Mouse (Mus musculus): Measurements from ENCODE around the gene Zbtb46. TPM values are rescaled to one million over a fixed set of nuclear protein-coding genes. Genes with fewer than 3 reads are reported as not detected.

Gene Zbtb46
- polyA plus RNA-seq, 1 experiment from 2014 or later, result 9.1 TPM

DNA sequence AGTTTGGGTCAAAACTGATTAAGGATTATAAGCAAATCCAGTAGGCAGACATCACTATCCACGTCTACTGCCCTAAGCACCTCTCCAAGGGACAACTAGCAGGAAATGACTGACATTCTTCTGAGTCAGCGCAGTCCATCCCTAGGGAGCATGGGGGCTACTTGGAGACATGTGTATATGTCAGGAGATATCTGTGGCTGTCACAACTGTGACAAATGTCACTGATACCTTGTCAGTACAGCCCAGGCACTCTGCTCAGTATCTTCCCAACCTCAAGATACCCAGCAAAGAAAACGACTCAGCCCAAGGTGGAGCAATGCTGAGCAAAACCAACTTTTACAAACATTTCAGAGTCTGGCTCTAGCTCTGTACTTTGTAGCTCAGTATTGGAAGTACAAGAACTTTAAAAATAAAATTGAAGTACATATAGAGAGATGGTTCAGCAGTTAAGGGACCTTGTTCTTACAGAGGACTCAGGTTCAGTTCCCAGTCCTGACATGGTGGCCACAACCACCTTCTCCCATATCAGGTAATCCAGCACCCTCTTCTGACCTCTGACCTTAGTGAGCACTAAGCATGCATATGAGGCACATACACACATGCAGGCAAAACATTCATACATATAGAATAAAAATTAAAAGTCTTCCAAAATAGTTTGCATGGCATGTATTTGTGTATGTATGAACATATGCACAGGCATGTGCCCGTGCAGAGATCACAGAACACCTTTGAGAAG lies 38.2 kb downstream of the Zbtb46 start:
- peaks cover 15% of the 10 kb centered on the region for H3K36me3 ChIP-seq (ENCODE audit: control insufficient read depth, insufficient read depth, low read length)
- H3K9ac ChIP-seq (replicated peaks; ENCODE audit: low read depth, low read length), result no peak overlapping the region
- no peak overlapping the region for H3K4me2 ChIP-seq (replicated peaks; ENCODE audit: low read depth, low read length)
- H3K9me3 ChIP-seq (ENCODE audit: control insufficient read depth, low read depth, low read length), result no peaks in the 10 kb centered on the region
- no peak overlapping the region for H3K4me3 ChIP-seq (ENCODE audit: low read depth, low read length)
- WGBS, result 71% methylated on average over 4 of the region's 4 CpGs
- no peaks in the 10 kb centered on the region for H3K27me3 ChIP-seq (ENCODE audit: control insufficient read depth, insufficient read depth, low read length)
- no peak for ATAC-seq (ENCODE audit: insufficient number of reproducible peaks, insufficient read depth, low FRiP score, low read depth)
- no peaks in the 10 kb centered on the region for H3K4me1 ChIP-seq (ENCODE audit: control insufficient read depth, insufficient read depth, low read length)
- H3K27ac ChIP-seq (ENCODE audit: low read length), result no peak overlapping the region

DNA sequence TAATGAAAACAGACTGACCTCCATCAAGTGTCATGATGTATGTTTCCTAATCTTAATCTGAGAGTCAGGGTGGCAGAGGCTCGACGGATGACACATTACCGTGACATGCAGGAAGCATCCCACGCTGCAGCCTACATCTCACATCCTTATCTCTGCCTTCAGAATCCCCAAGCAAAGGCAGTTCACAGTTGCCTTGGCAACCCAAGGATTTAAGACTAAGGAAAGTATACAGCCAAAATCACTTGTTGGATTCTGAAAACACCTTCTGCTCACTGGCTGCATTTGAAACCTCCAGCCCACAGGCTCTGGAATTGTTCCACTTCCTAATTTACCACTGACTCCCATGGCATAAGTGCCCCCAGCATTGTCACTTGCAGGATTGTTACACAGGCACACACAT lies 38.8 kb downstream of the Zbtb46 start:
- 61% methylated on average over 4 of the region's 4 CpGs for WGBS
- ATAC-seq (ENCODE audit: insufficient number of reproducible peaks, insufficient read depth, low FRiP score, low read depth), result no peak
- H3K4me3 ChIP-seq (ENCODE audit: low read depth, low read length), result no peak overlapping the region

DNA sequence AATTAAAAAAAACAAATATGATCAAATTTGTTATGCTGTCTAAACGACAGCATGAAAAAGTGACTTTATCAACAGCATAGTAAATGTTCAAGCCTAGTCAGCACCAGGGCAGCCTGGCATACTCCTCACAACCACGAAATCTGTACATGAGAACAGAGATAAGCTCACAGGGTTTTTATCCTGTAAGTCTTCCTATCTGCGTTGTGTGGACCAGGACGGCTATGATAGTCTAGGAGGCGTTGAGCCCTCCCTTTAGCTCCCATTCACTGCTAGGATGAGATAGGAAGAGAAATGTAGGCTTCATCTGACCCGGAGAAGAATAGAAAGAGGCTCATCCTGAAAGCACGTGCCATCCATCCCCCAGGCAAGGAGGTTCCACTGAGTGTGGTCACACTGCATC lies 39.9 kb downstream of the Zbtb46 start:
- no peaks in the 10 kb centered on the region for H3K4me1 ChIP-seq (ENCODE audit: control insufficient read depth, insufficient read depth, low read length)
- H3K4me2 ChIP-seq (replicated peaks; ENCODE audit: low read depth, low read length), result no peak overlapping the region
- H3K9me3 ChIP-seq (ENCODE audit: control insufficient read depth, low read depth, low read length), result no peaks in the 10 kb centered on the region
- no peak overlapping the region for H3K4me3 ChIP-seq (ENCODE audit: low read depth, low read length)
- peak; percentile 33; the same call in 1 of the 2 replicates for ATAC-seq (ENCODE audit: insufficient number of reproducible peaks, insufficient read depth, low FRiP score, low read depth)
- H3K27ac ChIP-seq (ENCODE audit: low read length), result no peak overlapping the region
- peaks cover 15% of the 10 kb centered on the region for H3K36me3 ChIP-seq (ENCODE audit: control insufficient read depth, insufficient read depth, low read length)
- WGBS, result 72% methylated on average over 7 of the region's 7 CpGs
- H3K9ac ChIP-seq (replicated peaks; ENCODE audit: low read depth, low read length), result no peak overlapping the region
- no peaks in the 10 kb centered on the region for H3K27me3 ChIP-seq (ENCODE audit: control insufficient read depth, insufficient read depth, low read length)

More for the DNA sequence above, 38.8 kb downstream of the Zbtb46 start:
- Histone ChIP-seq H3K4me2 (replicated peaks; ENCODE audit: low read depth, low read length) (no peak overlapping the region), H3K36me3 (ENCODE audit: control insufficient read depth, insufficient read depth, low read length) (peaks cover 15% of the 10 kb centered on the region), H3K4me1 (ENCODE audit: control insufficient read depth, insufficient read depth, low read length) (no peaks in the 10 kb centered on the region), H3K9ac (replicated peaks; ENCODE audit: low read depth, low read length) (no peak overlapping the region), H3K9me3 (ENCODE audit: control insufficient read depth, low read depth, low read length) (no peaks in the 10 kb centered on the region), H3K27ac (ENCODE audit: low read length) (no peak overlapping the region), H3K27me3 (ENCODE audit: control insufficient read depth, insufficient read depth, low read length) (no peaks in the 10 kb centered on the region)

- 59% methylated on average over 3 of the region's 3 CpGs for WGBS
- Histone ChIP-seq H3K4me3 (ENCODE audit: low read depth, low read length) (no peak overlapping the region), H3K9ac (replicated peaks; ENCODE audit: low read depth, low read length) (no peak overlapping the region), H3K4me2 (replicated peaks; ENCODE audit: low read depth, low read length) (no peak overlapping the region), H3K36me3 (ENCODE audit: control insufficient read depth, insufficient read depth, low read length) (no peaks in the 10 kb centered on the region), H3K27ac (ENCODE audit: low read length) (no peak overlapping the region), H3K4me1 (ENCODE audit: control insufficient read depth, insufficient read depth, low read length) (no peaks in the 10 kb centered on the region), H3K27me3 (ENCODE audit: control insufficient read depth, insufficient read depth, low read length) (no peaks in the 10 kb centered on the region), H3K9me3 (ENCODE audit: control insufficient read depth, low read depth, low read length) (no peaks in the 10 kb centered on the region)
- ATAC-seq (ENCODE audit: insufficient number of reproducible peaks, insufficient read depth, low FRiP score, low read depth), result no peak
Measured at GRCm38 (mm10) chr2:181415945-181416344, 43.3 kb downstream of the Zbtb46 start.

DNA sequence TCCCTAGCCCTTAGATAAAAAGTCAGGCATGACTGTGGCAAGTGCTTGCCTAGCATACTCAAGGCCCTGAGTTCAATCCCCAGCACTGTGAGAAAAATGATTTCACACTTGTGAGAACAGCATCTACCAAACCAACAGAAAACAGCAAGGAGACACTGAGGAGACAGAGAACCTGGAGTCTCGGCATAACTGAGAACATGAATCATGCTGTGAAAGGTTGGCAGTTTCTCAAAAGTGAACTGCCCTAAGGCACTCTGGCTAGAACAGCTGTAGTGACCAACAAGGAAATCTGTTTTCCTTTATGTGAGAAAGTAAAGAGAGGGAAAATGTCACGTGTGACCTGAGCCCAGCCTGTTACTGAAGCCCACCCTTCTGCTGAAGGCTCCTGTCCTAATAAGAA lies 46.1 kb downstream of the Zbtb46 start:
- no peaks in the 10 kb centered on the region for H3K9me3 ChIP-seq (ENCODE audit: control insufficient read depth, low read depth, low read length)
- no peak overlapping the region for H3K4me3 ChIP-seq (ENCODE audit: low read depth, low read length)
- no peaks in the 10 kb centered on the region for H3K27me3 ChIP-seq (ENCODE audit: control insufficient read depth, insufficient read depth, low read length)
- H3K9ac ChIP-seq (replicated peaks; ENCODE audit: low read depth, low read length), result no peak overlapping the region
- no peak for ATAC-seq (ENCODE audit: insufficient number of reproducible peaks, insufficient read depth, low FRiP score, low read depth)
- 52% methylated on average over 2 of the region's 2 CpGs for WGBS
- no peak overlapping the region for H3K27ac ChIP-seq (ENCODE audit: low read length)
- no peaks in the 10 kb centered on the region for H3K4me1 ChIP-seq (ENCODE audit: control insufficient read depth, insufficient read depth, low read length)
- no peaks in the 10 kb centered on the region for H3K36me3 ChIP-seq (ENCODE audit: control insufficient read depth, insufficient read depth, low read length)
- H3K4me2 ChIP-seq (replicated peaks; ENCODE audit: low read depth, low read length), result no peak overlapping the region

- Histone ChIP-seq H3K9ac (replicated peaks; ENCODE audit: low read depth, low read length) (no peak overlapping the region), H3K27ac (ENCODE audit: low read length) (no peak overlapping the region), H3K4me2 (replicated peaks; ENCODE audit: low read depth, low read length) (no peak overlapping the region), H3K36me3 (ENCODE audit: control insufficient read depth, insufficient read depth, low read length) (no peaks in the 10 kb centered on the region), H3K27me3 (ENCODE audit: control insufficient read depth, insufficient read depth, low read length) (no peaks in the 10 kb centered on the region), H3K4me3 (ENCODE audit: low read depth, low read length) (no peak overlapping the region), H3K4me1 (ENCODE audit: control insufficient read depth, insufficient read depth, low read length) (no peaks in the 10 kb centered on the region), H3K9me3 (ENCODE audit: control insufficient read depth, low read depth, low read length) (no peaks in the 10 kb centered on the region)
- ATAC-seq (ENCODE audit: insufficient number of reproducible peaks, insufficient read depth, low FRiP score, low read depth), result 0 out of 2 replicates have a peak, but pooled peaks have one; percentile 56
- 47% methylated on average over 4 of the region's 4 CpGs for WGBS
Measured at GRCm38 (mm10) chr2:181410760-181411473, 48.3 kb downstream of the Zbtb46 start.

- Histone ChIP-seq H3K4me1 (ENCODE audit: control insufficient read depth, insufficient read depth, low read length) (no peaks in the 10 kb centered on the region), H3K27ac (ENCODE audit: low read length) (no peak overlapping the region), H3K27me3 (ENCODE audit: control insufficient read depth, insufficient read depth, low read length) (no peaks in the 10 kb centered on the region), H3K4me3 (ENCODE audit: low read depth, low read length) (no peak overlapping the region), H3K4me2 (replicated peaks; ENCODE audit: low read depth, low read length) (no peak overlapping the region), H3K9ac (replicated peaks; ENCODE audit: low read depth, low read length) (no peak overlapping the region), H3K9me3 (ENCODE audit: control insufficient read depth, low read depth, low read length) (no peaks in the 10 kb centered on the region), H3K36me3 (ENCODE audit: control insufficient read depth, insufficient read depth, low read length) (peaks cover under 1% of the 10 kb centered on the region; the same call in 1 of the 2 replicates)
- ATAC-seq (ENCODE audit: insufficient number of reproducible peaks, insufficient read depth, low FRiP score, low read depth), result no peak
- WGBS, result 81% methylated on average over 7 of the region's 7 CpGs
Measured at GRCm38 (mm10) chr2:181409643-181410042, 49.6 kb downstream of the Zbtb46 start.

DNA sequence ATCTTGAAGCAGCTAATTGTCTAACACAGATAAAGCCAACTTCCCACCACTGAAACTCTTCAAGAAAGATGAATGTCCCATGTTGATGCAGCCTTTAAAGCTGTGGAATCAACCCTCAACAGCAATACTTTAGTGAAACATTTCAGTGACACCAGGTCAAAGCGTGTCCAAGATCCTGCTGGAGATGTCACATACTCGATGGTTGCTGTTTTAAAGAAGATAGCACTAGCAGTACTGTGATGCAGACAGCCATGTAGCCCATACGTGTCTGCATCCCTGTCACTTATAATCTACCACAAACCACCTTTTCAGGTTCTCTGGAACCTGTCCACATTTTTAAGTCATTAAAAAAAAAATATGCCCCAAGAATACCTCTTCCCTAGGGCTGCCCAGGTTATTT lies 55.5 kb downstream of the Zbtb46 start:
- ATAC-seq (ENCODE audit: insufficient number of reproducible peaks, insufficient read depth, low FRiP score, low read depth), result no peak
- H3K4me1 ChIP-seq (ENCODE audit: control insufficient read depth, insufficient read depth, low read length), result no peaks in the 10 kb centered on the region
- no peak overlapping the region for H3K4me2 ChIP-seq (replicated peaks; ENCODE audit: low read depth, low read length)
- H3K27ac ChIP-seq (ENCODE audit: low read length), result no peak overlapping the region
- 92% methylated on average over 3 of the region's 3 CpGs for WGBS
- peaks cover 4% of the 10 kb centered on the region; the same call in 1 of the 2 replicates for H3K36me3 ChIP-seq (ENCODE audit: control insufficient read depth, insufficient read depth, low read length)
- H3K9me3 ChIP-seq (ENCODE audit: control insufficient read depth, low read depth, low read length), result no peaks in the 10 kb centered on the region
- H3K9ac ChIP-seq (replicated peaks; ENCODE audit: low read depth, low read length), result no peak overlapping the region
- H3K4me3 ChIP-seq (ENCODE audit: low read depth, low read length), result no peak overlapping the region
- no peaks in the 10 kb centered on the region for H3K27me3 ChIP-seq (ENCODE audit: control insufficient read depth, insufficient read depth, low read length)

All from stomach, embryonic 14.5 days (tissue).